Mouse (Mus musculus) 416B (cell line): ENCODE data around the gene Cdk10.

Source experiments
- DNase-seq: peaks from one replicate; pipeline ENCODE4 v3.0.0; 2011; ENCODE audit warnings: low read depth

The Cdk10 gene

DNA sequence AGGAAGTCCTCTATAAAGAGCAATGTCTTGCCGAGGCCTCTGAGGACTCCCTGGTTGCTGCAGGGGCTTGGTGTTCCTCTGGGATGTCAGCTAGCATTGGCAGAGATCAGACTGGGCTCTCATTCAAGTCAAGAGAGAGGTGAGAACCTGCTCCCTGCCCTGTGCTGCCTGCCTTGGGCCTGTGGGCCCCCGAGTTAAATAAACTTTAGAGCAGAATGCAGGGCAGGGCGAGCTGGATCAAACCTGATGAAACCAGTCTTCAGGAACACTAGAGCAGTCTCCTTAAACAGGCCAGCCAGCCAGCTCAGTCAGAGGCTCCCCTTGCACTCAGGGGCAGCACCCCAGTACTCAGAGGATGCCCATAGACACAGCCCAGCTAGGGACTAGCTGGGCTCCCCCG lies 47.3 kb downstream of the Cdk10 start:
- no peak for DNase-seq

GRCm38 (mm10) chr8:123274447-123274846 lies 49.8 kb downstream of the Cdk10 start:
- DNase-seq: no peak

- DNase-seq: no peak
These were observed 50.5 kb downstream of the Cdk10 start for GRCm38 (mm10) chr8:123275096-123275495.

- no peak for DNase-seq
These were observed 53.8 kb downstream of the Cdk10 start for GRCm38 (mm10) chr8:123278445-123278844.

DNA sequence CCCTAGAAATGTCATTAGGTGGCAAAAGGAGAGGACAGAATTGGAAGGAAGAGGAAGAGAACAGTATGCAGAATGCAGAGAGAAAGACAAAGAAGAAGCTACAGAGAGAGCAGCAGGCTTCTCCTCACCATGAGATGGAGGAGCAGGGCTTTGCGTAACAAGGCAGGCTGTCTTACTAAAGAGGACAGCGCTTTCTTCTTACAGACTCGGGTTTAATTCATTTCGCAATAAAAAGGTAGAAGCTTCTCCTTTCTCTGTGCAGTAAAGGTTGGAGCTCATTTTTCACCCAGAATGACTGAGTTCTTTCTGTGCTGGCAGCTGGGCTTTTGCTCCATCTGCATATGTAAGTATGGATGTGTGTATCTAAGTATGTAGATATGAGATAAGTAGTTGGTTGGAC lies 55.2 kb downstream of the Cdk10 start:
- DNase-seq: peak; percentile 69

DNA sequence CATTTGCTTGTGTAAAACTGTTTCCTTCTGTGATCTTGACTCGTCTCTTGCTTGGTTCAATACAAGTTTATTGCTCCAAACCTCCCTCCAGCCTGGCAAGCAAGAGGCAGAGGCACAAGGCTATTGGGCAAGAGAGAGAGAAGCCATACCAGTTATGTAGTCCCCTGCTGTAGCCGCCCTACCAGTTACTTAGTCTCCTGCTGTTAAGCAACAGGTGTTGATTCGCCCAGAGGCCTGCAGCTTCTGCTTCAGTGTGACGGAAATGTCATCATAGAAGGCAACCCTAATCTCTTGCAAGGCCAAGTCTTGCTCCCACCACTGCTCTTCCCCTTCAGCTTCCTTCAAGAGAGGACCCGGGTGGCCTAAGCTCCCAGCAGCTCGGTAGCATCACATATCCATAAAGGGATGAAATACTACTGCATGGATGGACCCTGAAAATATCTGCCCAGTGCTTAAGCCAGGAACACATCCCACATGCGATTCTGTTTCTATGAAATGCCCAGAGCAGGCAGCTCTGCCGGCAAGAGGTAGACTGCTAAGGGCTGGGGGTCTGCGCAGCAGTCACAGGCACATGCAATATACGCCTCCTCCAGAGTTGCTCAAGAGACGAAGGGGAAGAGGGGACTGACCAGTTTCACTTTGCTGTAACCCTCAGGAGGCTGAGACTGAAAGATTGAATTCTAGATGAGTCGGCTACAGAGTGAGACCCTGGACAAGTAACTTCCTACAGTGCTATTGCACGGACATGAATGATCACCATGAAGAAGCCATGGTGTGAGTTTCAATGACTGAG lies 55.9 kb downstream of the Cdk10 start:
- DNase-seq: peak; percentile 86
